Mouse (Mus musculus) stomach, embryonic 16.5 days (tissue): ENCODE measurements around the gene Ube2k. TPM values are rescaled to one million over a fixed set of nuclear protein-coding genes. Genes with fewer than 3 reads are reported as not detected.

Experiments
- ATAC-seq: fragments of 200-750 bp; cut with Nextera tagmentation; 2 replicates; pipeline ENCODE4 v1.8.0; 2017; ENCODE audit warnings: moderate number of reproducible peaks, moderate TSS enrichment; ENCODE audit not compliant: insufficient read depth, low FRiP score
- H3K27ac ChIP-seq: fragments of 300-500 bp; sonication (generic); 2 replicates; pipeline ENCODE4 v1.5.1; 2014; ENCODE audit warnings: low read length
- H3K27me3 ChIP-seq: fragments of 300-500 bp; sonication (generic); 2 replicates; pipeline ENCODE4 v1.6.1; 2014; ENCODE audit warnings: low read length, control low read depth, mixed read lengths; ENCODE audit not compliant: control insufficient read depth, insufficient read depth
- H3K36me3 ChIP-seq: fragments of 300-500 bp; sonication (generic); 2 replicates; pipeline ENCODE4 v1.6.1; 2014; ENCODE audit warnings: low read length; ENCODE audit not compliant: control insufficient read depth, insufficient read depth
- H3K4me1 ChIP-seq: fragments of 300-500 bp; sonication (generic); 2 replicates; pipeline ENCODE4 v1.6.1; 2014; ENCODE audit warnings: low read length, control low read depth, mixed read lengths; ENCODE audit not compliant: control insufficient read depth, insufficient read depth
- H3K4me2 ChIP-seq: fragments of 300-500 bp; sonication (generic); 2 replicates; pipeline ENCODE4 v1.6.1; 2014; ENCODE audit warnings: low read depth, low read length, mixed read lengths
- H3K4me3 ChIP-seq: fragments of 300-500 bp; sonication (generic); replicated peaks from 2 replicates; pipeline ENCODE4 v1.5.1; 2014; ENCODE audit warnings: mild to moderate bottlenecking, low read length
- H3K9ac ChIP-seq: fragments of 300-500 bp; sonication (generic); 2 replicates; pipeline ENCODE4 v1.6.1; 2014; ENCODE audit warnings: low read length
- H3K9me3 ChIP-seq: fragments of 300-500 bp; sonication (generic); replicated peaks from 2 replicates; pipeline ENCODE4 v1.6.1; 2016; ENCODE audit warnings: low read length, control low read depth; ENCODE audit not compliant: control insufficient read depth
- WGBS: fragments of 180-500 bp; shearing (Covaris S2); extraction: QIAGEN DNeasy Blood & Tissue Kit; methylation state at CpG from one replicate; pipeline ENCODE4 v1.1.7; 2014; 5-methylcytosine and 5-hydroxymethylcytosine counted together
- polyA plus RNA-seq: library from polyadenylated mRNA; unstranded; fragments of >200 nt; fragmentation: Nextera tagmentation; extraction: Ambion mirVana; gene quantifications from 2 replicates; pipeline ENCODE4 v1.2.1, GENCODE M21; 2015

The Ube2k gene
- polyA plus RNA-seq, result 145 and 155 TPM in 2 replicates

DNA sequence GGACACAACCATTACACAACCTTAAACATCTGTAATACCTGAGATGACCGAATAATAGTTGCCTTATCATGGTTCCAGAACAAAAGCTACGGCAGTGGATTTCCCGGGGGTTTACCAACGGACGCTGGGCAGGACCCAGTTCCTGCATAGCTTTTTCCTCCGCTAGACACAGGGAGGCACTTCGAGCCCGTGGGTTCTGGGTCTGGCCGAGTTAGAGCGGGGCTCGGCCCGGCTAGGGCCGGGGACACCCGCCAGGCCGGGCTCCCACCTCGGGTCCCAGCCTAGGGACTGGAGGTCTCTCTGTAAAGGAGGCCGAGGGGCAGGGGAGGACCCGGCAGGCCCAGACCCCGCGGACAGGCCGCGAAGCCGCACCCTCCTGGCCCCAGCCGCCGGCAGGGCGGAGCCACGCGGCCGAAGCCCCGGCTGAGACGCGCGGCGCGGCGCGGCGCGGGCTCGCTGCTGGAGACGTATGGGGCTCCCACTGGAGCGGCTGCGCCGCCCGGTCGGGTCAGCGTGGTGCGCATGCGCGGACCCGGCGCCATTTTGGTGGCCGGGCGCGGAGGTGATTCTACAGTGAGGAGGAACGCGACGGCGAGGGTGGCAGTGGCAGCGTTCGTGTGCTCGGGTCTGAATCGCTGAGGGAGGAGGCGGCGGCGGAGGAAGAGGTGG lies at the start of gene Ube2k, which contains the start of gene Smim14:
Gene Ube2k (plus strand): TSS at position 483 of the 669 bp plus-strand sequence.
Gene Smim14 (minus strand): TSS at position 434 of the 669 bp plus-strand sequence.
- Histone ChIP-seq H3K36me3 (no peaks in the 10 kb centered on the region), H3K27me3 (no peaks in the 10 kb centered on the region), H3K4me1 (peaks cover 6% of the 10 kb centered on the region), H3K4me3 (peak within 1 kb of the TSS; percentile 60), H3K4me2 (peak within 1 kb of the TSS; percentile 76), H3K27ac (peak within 1 kb of the TSS; percentile 95), H3K9me3 (no peaks in the 10 kb centered on the region), H3K9ac (peak within 1 kb of the TSS; percentile 92)
- ATAC-seq, result peak; percentile 97
- WGBS, result under 1% methylated on average over 66 of the region's 66 CpGs

DNA sequence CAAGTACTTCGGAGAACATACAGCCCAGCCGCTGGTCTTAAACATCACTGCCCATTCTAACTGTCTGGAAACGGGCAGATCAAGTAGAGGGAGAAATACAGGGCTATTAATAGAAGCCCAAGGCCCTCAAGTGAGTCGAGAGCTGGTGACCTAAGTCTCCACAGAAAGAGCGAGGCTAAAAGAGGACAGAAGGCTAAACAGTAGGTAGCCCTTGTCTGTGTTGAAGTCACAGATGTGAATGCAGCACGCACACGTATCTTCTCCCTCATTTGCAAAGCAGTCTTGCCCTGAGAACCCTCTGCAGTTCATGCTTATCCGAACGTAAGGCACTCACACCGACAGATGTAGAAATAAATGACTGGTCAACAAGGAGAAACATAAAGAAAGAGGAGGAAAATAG lies 49.7 kb upstream of the Ube2k start:
- H3K4me3 ChIP-seq, result no peak overlapping the region
- H3K9me3 ChIP-seq, result no peaks in the 10 kb centered on the region
- no peaks in the 10 kb centered on the region for H3K36me3 ChIP-seq
- no peak for ATAC-seq
- no peak overlapping the region for H3K9ac ChIP-seq
- H3K4me1 ChIP-seq, result peaks cover 14% of the 10 kb centered on the region
- H3K4me2 ChIP-seq, result no peak overlapping the region
- no peaks in the 10 kb centered on the region for H3K27me3 ChIP-seq
- no peak overlapping the region for H3K27ac ChIP-seq
- 83% methylated on average over 10 of the region's 10 CpGs for WGBS

DNA sequence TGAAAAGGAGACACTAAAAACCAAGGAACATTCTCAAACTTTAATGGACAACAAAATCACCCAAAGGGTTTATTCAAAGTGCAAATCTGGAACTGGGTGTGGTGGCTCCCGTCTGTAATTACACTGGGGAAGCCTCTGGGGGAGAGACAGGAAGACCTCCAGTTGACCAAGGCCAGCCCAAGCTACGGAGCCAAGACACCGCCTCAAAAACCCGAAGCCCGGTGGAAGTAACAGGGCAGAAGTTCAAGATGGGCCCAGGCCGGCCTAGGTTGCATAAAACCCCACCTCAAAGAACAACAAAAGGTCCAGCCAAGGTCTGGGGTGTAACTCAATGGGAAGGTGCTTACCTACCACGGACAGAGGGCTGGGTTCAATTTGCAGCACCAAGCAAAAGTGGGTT lies 48.3 kb upstream of the Ube2k start:
- no peaks in the 10 kb centered on the region for H3K9me3 ChIP-seq
- no peaks in the 10 kb centered on the region for H3K36me3 ChIP-seq
- ATAC-seq, result no peak
- H3K4me1 ChIP-seq, result peaks cover 14% of the 10 kb centered on the region
- no peak overlapping the region for H3K4me3 ChIP-seq
- H3K27ac ChIP-seq, result no peak overlapping the region
- no peaks in the 10 kb centered on the region for H3K27me3 ChIP-seq
- no peak overlapping the region for H3K9ac ChIP-seq
- 71% methylated on average over 7 of the region's 7 CpGs for WGBS
- H3K4me2 ChIP-seq, result no peak overlapping the region

DNA sequence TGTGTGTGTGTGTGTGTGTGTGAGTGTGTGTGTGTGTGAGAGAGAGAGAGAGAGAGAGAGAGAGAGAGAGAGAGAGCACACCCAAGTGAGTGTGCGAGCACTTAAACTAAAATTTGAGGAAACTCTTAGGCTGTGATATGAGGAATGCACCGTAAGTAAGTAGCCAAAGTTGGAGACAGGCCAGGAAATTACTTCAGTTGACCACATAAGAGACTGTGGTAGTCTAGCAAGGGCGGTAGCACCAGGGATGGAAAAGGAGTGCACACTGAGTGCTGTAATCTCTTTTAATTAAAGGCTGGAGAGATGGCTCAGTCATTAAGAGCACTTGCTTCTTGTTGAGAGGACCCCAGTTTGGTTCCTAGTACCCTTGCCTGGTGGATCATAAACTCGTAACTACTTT lies 47.2 kb upstream of the Ube2k start:
- no peak for ATAC-seq
- no peaks in the 10 kb centered on the region for H3K27me3 ChIP-seq
- no peaks in the 10 kb centered on the region for H3K9me3 ChIP-seq
- peaks cover 14% of the 10 kb centered on the region for H3K4me1 ChIP-seq
- H3K9ac ChIP-seq, result no peak overlapping the region
- 65% methylated on average over 4 of the region's 4 CpGs for WGBS
- no peak overlapping the region for H3K4me2 ChIP-seq
- H3K36me3 ChIP-seq, result no peaks in the 10 kb centered on the region
- H3K27ac ChIP-seq, result no peak overlapping the region
- H3K4me3 ChIP-seq, result no peak overlapping the region

DNA sequence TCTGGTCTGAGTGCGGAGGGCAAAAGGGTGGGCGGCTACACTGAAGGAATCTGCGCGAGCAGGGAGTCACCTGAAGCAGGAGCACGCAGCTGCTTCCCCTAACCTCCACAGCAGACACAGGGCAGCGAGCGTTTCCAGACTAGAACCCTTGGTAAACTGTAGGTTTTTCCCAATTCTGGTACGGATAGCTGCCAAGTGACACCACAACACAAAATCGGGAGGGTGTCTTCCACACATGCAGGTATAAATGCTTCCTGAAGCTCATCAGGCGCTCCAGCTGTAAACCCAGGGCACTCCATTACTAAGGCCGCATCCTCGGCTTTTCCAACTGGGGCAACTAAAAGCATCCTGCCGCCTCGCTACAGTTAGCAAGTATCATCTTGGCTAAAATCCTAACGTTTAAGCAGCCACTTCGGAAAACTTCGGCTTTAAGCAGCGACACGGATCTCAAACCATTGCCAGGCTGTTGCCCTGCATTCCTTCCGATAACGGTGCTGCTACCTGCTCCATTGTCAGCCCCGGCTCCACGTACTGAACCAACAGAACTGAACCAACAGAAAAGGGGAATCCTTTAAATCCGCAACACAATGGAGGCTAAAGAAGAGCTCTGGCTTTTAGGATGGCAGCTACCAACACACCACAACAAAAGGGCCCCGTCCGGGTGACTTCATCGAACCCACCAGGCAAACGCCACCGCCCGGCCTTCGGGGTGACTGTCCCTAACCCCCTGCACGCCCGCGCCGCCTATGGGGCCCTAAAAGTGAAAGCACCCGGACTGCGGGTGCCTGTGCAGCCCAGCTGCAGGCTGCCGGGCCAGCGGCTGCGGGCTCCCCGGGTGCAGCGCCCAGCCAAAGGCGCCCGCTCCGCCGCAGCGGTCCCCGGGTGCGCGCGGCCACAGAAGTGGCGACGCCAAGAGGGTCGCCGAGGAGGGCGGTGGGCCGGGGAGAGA lies 45.0 kb upstream of the Ube2k start:
- H3K36me3 ChIP-seq, result no peaks in the 10 kb centered on the region
- H3K9me3 ChIP-seq, result no peaks in the 10 kb centered on the region
- H3K9ac ChIP-seq, result peak overlapping the region; percentile 94
- peak; percentile 79 for ATAC-seq
- peaks cover 14% of the 10 kb centered on the region for H3K4me1 ChIP-seq
- peak overlapping the region; percentile 96 for H3K27ac ChIP-seq
- peak overlapping the region; percentile 76 for H3K4me3 ChIP-seq
- WGBS, result 1% methylated on average over 57 of the region's 57 CpGs
- no peaks in the 10 kb centered on the region for H3K27me3 ChIP-seq
- peak overlapping the region; percentile 71 for H3K4me2 ChIP-seq

DNA sequence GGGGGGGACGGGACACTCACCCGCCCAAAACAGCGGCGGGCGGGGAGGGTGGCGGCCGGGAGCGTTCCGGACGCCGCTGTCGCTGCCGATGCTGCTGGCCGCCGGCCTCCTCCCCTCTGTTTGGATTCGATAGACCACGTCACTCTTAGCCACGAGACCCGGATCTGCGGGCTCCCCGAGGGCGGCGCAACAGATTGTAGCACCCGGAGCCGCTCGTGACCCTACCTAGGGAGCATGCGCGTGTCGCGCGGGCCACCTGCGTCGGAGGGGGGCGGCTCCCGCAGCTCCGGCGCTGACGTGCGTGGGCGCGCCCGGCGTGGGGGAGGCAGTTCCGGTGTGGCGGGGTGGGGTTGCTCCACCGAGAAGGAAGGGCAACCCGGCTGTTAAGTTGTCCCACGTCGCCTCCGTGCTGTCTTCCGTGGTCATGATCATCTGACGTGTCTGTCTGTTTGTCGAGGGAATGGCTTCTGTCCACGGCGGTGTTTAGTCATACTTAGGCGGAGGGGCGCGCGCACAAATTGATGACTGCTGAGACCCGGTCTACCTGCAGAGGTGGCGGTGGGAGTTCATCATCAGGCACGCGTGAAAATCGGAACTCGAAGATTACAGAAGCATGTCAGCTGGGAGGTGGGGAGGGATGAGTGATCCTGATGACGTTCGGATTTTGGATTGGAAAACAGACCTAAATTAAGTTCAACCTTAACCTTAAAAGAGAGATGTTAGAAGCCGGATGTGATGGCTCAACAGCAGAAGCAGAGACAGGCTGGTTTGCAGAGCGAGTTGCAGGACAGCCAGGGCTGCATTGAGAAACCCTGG lies 44.1 kb upstream of the Ube2k start, which contains the start of gene Gm43552:
Gene Gm43552 (minus strand): TSS at position 118 of the 816 bp plus-strand sequence.
- under 1% methylated on average over 69 of the region's 69 CpGs for WGBS
- Histone ChIP-seq H3K4me1 (peaks cover 14% of the 10 kb centered on the region), H3K4me3 (peak within 1 kb of the TSS; percentile 76), H3K27ac (peak within 1 kb of the TSS; percentile 96), H3K36me3 (no peaks in the 10 kb centered on the region), H3K9me3 (no peaks in the 10 kb centered on the region), H3K27me3 (no peaks in the 10 kb centered on the region), H3K4me2 (peak within 1 kb of the TSS; percentile 71), H3K9ac (peak within 1 kb of the TSS; percentile 94)
- peak; percentile 98 for ATAC-seq

DNA sequence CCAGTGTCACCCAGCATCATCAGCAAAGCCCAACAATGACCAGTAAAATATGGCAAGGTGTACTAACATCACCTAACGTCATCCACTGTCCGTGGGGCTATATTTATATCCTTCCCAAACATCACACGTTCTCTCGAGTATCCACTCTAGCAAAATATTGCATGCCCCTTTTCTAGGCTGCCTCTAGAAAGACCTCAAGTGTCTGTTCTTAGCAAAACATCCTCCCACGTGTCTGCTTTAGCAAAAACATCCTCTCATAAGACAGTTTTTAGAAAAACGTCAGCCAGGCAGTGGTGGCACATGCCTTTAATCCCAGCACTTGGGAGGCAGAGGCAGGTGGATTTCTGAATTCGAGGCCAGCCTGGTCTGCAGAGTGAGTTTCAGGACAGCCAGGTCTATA lies 36.8 kb upstream of the Ube2k start:
- WGBS, result 75% methylated on average over 7 of the region's 7 CpGs
- Histone ChIP-seq H3K9ac (no peak overlapping the region), H3K27ac (no peak overlapping the region), H3K27me3 (no peaks in the 10 kb centered on the region), H3K9me3 (no peaks in the 10 kb centered on the region), H3K36me3 (no peaks in the 10 kb centered on the region), H3K4me2 (no peak overlapping the region), H3K4me3 (no peak overlapping the region), H3K4me1 (no peaks in the 10 kb centered on the region)
- ATAC-seq, result no peak

DNA sequence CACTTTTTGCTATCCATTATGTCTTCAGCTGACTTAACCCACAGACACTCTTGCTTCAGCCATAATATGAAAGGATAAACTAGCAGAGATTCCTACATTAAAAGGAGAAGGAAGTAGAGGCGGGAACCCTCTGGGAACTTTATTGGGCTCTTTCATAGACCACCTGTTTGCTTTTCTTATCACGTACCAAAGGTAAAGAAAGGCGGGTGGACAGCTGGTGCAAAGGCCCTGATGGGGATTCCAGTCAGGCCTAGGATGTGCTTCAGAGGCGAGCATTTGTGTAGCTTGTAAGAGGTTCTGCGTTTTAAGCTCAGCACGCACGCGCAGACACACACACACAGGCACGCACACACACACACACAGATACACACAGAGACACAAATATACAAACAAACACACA lies 35.6 kb upstream of the Ube2k start:
- Histone ChIP-seq H3K4me2 (no peak overlapping the region), H3K27ac (no peak overlapping the region), H3K4me3 (no peak overlapping the region), H3K4me1 (0 out of 2 replicates have a peak, but pooled peaks cover 3% of the 10 kb centered on the region), H3K27me3 (no peaks in the 10 kb centered on the region), H3K36me3 (no peaks in the 10 kb centered on the region), H3K9ac (no peak overlapping the region), H3K9me3 (no peaks in the 10 kb centered on the region)
- WGBS, result 74% methylated on average over 9 of the region's 9 CpGs
- ATAC-seq, result no peak
